Mouse (Mus musculus): ENCODE results near the gene Nit1. TPM values are rescaled to one million over a fixed set of nuclear protein-coding genes. Genes with fewer than 3 reads are reported as not detected.

Gene Nit1
- 45.9 and 49.7 TPM in 2 replicates for polyA plus RNA-seq (2016; fragmentation: Nextera tagmentation; extraction: Ambion mirVana)

DNA sequence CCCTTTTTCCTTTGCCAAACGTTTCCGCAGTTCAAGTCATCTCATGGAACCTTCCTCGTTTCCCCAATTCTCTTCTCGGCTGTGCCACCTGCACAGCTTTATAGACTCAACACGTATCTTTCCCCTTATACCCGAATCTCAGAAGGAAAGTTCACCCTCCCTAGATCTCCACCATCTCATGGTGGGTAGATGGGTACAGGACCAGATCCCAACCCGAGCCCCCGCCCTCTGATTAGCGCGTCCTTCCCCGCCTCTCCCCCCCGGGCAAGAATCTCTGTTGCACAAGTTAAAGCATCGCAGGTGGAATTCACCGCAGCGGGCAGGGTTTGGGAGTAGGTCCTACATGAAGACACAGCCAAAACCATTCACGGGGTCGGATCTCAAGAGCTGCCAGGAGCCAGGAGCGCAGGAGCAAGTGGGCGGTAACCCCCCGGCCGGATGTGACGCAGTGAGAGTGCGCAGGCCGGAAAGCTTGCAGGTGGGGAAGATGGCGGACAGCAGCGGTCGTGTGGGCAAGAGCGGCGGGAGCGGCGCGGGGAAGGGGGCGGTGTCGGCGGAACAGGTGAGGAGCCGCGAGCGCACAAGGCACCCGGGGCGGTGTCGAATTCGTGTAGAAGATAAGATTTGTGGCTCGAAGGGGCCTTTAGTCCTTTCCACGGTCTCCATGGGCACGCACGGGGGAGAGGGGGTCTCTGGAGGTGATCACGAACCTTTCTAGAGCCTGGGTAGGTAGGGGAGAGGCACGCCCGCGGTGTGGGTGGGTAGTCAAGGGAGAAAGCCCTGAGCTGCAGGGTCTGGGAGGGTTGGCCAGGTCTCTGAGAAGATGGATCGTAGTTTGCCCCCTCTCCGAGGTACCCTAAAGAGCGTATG, at the start of gene Nit1, which contains the start of gene Pfdn2:
TSS of gene Nit1 (minus strand) at position 422 of the 870 bp plus-strand sequence.
TSS of gene Pfdn2 (plus strand) at position 446 of the 870 bp plus-strand sequence.
- Histone ChIP-seq H3K9me3 (peaks cover 6% of the 10 kb centered on the region; the same call in 1 of the 2 replicates), H3K4me3 (peak within 1 kb of the TSS; percentile 91), H3K27ac (replicated peaks) (peak within 1 kb of the TSS; percentile 44), H3K9ac (replicated peaks) (peak within 1 kb of the TSS; percentile 80), H3K36me3 (peaks cover 32% of the 10 kb centered on the region), H3K4me1 (peaks cover 30% of the 10 kb centered on the region), H3K27me3 (no peaks in the 10 kb centered on the region), H3K4me2 (replicated peaks) (peak within 1 kb of the TSS; percentile 82)
- peak; percentile 96 for ATAC-seq (ENCODE audit: low FRiP score, low read depth)
- under 1% methylated on average over 49 of the region's 53 CpGs for WGBS

DNA sequence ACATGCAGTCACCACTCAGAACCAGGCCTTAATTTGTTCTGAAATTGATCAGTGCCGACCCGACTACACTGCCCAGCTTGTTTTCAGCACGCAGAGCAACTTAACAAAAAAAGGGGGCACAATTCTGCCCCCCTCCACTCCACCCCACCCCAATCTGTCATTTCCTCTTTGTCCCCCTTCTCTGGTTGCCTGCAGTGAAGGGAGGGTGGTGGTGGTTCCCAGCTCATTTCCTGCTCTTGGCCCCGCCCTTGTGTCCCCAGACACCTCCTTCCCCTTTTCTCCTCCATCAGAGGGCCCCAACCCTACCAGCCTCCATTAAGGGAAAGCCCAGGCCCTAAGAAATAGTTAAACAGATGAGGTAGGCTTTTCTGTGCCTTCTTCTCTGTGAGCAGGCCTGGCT, 44.7 kb upstream of the Nit1 start:
- no peak overlapping the region for H3K4me3 ChIP-seq
- 0 out of 2 replicates have a peak, but pooled peaks cover 8% of the 10 kb centered on the region for H3K27me3 ChIP-seq
- H3K36me3 ChIP-seq = no peaks in the 10 kb centered on the region
- 87% methylated on average over 3 of the region's 4 CpGs for WGBS
- no peaks in the 10 kb centered on the region for H3K9me3 ChIP-seq
- H3K4me2 ChIP-seq (replicated peaks) = no peak overlapping the region
- no peak overlapping the region for H3K9ac ChIP-seq (replicated peaks)
- ATAC-seq (ENCODE audit: low FRiP score, low read depth) = no peak
- H3K27ac ChIP-seq (replicated peaks) = no peak overlapping the region
- no peaks in the 10 kb centered on the region for H3K4me1 ChIP-seq

DNA sequence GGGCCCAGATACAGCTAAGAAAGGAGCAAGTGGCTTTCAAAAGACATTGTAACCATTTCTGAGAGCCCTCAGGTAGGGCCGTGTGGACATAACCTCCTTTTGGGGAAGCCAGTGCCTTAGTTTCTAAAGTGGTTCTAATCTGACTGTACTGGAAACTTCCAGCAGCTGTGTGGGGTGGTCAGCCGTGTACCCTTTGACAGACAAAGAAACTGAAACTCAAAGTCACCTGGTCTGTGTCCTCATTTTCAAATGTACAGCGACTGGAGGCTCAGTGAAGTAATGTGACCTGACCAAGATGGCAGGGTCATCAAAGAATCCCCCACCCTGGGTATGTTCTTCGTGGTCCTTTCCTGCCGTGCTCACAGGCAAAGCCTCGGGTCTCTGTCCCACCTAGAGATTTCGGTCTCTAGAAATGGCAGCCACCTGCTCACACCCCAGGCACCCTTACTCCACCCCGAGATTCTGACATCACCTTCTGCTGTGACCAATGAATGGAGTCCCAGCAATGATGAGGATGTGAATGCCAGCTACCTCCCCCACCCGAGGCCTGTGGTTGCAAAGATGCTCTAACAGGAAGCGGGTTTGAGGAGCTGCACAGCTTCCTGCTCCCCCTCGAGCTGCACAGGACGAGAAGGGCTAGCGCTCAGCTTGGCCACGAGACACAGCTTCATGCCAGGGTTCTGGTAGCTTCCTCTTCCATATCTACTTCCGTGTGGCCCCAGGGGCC, 43.1 kb upstream of the Nit1 start, which contains the start of gene Arhgap30:
TSS of gene Arhgap30 (plus strand) at position 579 of the 727 bp plus-strand sequence.
- Histone ChIP-seq H3K4me3 (no peak within 1 kb of the TSS), H3K9ac (replicated peaks) (no peak within 1 kb of the TSS), H3K27me3 (peaks cover 7% of the 10 kb centered on the region; the same call in 1 of the 2 replicates), H3K36me3 (no peaks in the 10 kb centered on the region), H3K4me1 (no peaks in the 10 kb centered on the region), H3K9me3 (no peaks in the 10 kb centered on the region), H3K4me2 (replicated peaks) (no peak within 1 kb of the TSS), H3K27ac (replicated peaks) (no peak within 1 kb of the TSS)
- ATAC-seq (ENCODE audit: low FRiP score, low read depth) = no peak
- WGBS = 87% methylated on average over 15 of the region's 15 CpGs

DNA sequence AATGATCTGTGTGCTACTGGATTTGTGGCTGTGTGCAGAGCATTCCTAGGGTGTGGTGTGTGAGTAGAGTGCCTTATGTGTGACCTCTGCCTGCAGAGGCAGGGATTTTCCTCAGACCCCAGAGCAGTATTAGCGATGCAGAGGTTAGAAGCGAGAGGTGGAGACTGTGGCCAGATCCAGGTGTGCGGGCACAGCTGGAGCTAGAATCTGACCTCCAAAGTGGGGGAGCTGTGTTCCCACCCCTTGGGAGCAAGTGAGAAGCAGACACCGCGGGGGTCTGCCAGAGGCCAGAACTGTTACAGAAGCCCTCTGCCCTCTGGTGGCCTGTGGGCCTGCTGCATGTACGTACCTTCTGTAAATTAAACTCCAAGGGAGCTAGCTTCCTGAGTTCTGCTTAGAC, 41.7 kb upstream of the Nit1 start:
- H3K4me1 ChIP-seq = no peaks in the 10 kb centered on the region
- no peak overlapping the region for H3K27ac ChIP-seq (replicated peaks)
- no peaks in the 10 kb centered on the region for H3K36me3 ChIP-seq
- no peak overlapping the region for H3K4me3 ChIP-seq
- peaks cover 11% of the 10 kb centered on the region for H3K27me3 ChIP-seq
- H3K4me2 ChIP-seq (replicated peaks) = no peak overlapping the region
- no peak for ATAC-seq (ENCODE audit: low FRiP score, low read depth)
- no peaks in the 10 kb centered on the region for H3K9me3 ChIP-seq
- 22% methylated on average over 6 of the region's 6 CpGs for WGBS
- no peak overlapping the region for H3K9ac ChIP-seq (replicated peaks)

DNA sequence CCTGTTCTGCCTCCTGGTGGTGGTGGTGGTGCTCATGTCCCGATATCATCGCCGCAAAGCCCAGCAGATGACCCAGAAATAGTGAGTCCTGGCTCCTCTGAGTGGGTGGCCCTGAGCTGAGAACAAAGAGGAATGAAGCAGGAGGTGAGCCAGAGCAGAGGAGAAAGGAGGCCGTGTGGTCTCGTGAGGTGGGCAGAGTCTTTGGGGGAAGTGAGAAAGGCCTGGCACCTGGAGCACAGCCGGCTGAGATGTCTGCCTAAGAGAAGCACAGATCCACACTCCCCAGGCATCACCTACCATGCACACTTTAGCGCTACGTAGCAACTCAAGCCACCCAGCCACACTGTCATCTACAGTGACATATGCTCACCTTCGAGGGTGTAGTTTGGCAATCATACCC, 39.7 kb upstream of the Nit1 start:
- ATAC-seq (ENCODE audit: low FRiP score, low read depth) = no peak
- H3K4me1 ChIP-seq = peaks cover 1% of the 10 kb centered on the region; the same call in 1 of the 2 replicates
- no peaks in the 10 kb centered on the region for H3K36me3 ChIP-seq
- no peak overlapping the region for H3K9ac ChIP-seq (replicated peaks)
- H3K9me3 ChIP-seq = no peaks in the 10 kb centered on the region
- no peak overlapping the region for H3K27ac ChIP-seq (replicated peaks)
- no peak overlapping the region for H3K4me2 ChIP-seq (replicated peaks)
- WGBS = 66% methylated on average over 9 of the region's 9 CpGs
- peaks cover 25% of the 10 kb centered on the region for H3K27me3 ChIP-seq
- no peak overlapping the region for H3K4me3 ChIP-seq

DNA sequence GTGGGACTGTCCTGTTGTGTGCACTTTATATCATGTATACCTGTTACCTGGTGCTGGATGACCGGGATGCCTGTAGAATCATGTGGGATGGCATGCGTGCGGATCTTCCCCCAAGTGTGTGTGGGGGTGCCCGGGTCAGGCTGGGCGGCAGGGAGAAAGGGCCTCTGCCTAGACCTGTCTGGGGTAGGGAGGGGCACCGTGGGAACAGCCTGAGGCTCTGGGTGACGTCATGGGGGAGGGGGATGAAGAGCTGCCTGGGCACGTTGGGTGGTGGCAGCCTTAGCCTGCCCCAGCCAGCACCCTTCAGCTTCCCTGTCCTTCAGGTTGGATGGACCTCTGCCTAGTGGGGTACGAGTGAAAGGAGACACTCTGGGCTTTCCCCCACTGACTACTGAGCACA, 38.9 kb upstream of the Nit1 start:
- 74% methylated on average over 9 of the region's 9 CpGs for WGBS

DNA sequence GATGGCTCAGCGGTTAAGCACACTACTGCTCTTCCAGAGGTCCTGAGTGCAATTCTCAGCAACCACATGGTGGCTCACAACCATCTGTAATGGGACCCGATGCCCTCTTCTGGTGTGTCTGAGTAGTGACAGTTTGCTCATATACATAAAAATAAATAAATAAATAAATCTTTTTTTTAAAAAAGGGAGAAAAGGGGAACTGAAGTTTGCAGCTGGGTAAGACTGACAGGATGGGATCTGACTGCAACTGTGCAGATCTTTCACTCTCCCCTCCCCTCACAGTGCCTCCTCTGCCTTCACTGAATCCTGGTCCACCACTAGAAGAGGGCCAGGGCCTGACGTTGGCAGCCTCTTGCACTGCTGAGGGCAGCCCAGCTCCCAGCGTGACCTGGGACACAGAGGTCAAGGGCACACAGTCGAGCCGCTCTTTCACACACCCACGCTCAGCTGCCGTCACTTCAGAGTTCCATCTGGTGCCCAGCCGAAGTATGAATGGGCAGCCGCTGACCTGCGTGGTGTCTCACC, 36.7 kb upstream of the Nit1 start:
- H3K4me1 ChIP-seq = peaks cover 11% of the 10 kb centered on the region
- 84% methylated on average over 11 of the region's 11 CpGs for WGBS
- H3K4me3 ChIP-seq = no peak overlapping the region
- no peak for ATAC-seq (ENCODE audit: low FRiP score, low read depth)
- H3K4me2 ChIP-seq (replicated peaks) = no peak overlapping the region
- no peak overlapping the region for H3K27ac ChIP-seq (replicated peaks)
- no peak overlapping the region for H3K9ac ChIP-seq (replicated peaks)
- H3K9me3 ChIP-seq = no peaks in the 10 kb centered on the region
- H3K27me3 ChIP-seq = peaks cover 47% of the 10 kb centered on the region
- H3K36me3 ChIP-seq = no peaks in the 10 kb centered on the region

More for the DNA sequence above, 38.9 kb upstream of the Nit1 start:
- Histone ChIP-seq H3K27ac (replicated peaks) (no peak overlapping the region), H3K9me3 (no peaks in the 10 kb centered on the region), H3K36me3 (no peaks in the 10 kb centered on the region), H3K4me1 (peaks cover 10% of the 10 kb centered on the region), H3K27me3 (peaks cover 33% of the 10 kb centered on the region), H3K9ac (replicated peaks) (no peak overlapping the region), H3K4me2 (replicated peaks) (no peak overlapping the region), H3K4me3 (no peak overlapping the region)
- ATAC-seq (ENCODE audit: low FRiP score, low read depth) = no peak

DNA sequence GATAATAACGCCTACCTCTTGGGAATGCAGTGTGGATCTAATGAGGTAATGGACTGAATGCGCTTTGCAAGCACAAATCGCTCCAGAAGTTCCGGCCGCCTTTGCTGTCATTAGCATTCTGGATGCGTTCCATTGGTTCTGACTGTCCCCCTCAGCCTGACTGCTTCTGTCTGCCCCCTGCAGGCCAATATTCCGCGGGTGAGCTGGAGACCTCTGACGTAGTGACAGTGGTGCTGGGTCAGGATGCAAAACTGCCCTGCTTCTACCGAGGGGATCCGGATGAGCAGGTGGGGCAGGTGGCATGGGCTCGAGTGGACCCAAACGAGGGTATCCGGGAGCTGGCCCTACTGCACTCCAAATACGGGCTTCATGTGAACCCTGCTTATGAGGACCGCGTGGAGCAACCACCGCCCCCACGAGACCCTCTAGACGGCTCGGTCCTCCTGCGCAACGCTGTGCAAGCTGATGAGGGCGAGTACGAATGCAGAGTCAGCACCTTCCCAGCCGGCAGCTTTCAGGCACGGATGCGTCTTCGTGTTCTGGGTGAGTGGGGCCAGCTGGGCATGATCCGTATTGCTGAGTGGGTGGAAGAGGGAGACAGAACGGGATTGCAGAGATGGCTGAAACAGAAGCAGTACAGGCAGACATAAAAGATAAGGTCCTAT, 34.6 kb upstream of the Nit1 start:
- WGBS = 2% methylated on average over 31 of the region's 31 CpGs
- peak overlapping the region; percentile 29; the same call in 1 of the 2 replicates for H3K9ac ChIP-seq (replicated peaks)

DNA sequence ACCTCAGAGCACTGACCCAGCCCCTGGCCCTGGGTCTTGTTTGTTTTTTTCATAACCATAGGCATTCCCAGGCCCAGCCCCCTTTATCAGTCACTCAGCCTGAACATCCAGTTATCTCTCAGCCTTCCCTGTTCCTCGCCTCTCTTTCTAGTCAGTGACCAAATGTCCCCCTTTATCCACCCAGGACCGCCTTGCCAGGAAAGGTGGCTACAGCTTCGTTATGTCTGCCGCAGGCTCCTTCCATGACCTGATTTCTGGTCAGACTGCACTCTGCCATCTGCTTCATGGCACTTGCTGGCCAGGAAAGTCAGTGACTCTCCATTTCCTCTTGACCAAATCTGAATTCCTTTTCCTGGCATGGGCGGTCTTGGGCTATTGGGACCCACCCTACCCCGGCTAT, 32.9 kb upstream of the Nit1 start:
- Histone ChIP-seq H3K4me2 (replicated peaks) (no peak overlapping the region), H3K9ac (replicated peaks) (no peak overlapping the region), H3K27me3 (peaks cover 39% of the 10 kb centered on the region), H3K36me3 (no peaks in the 10 kb centered on the region), H3K4me1 (peaks cover 16% of the 10 kb centered on the region), H3K27ac (replicated peaks) (no peak overlapping the region), H3K4me3 (no peak overlapping the region), H3K9me3 (no peaks in the 10 kb centered on the region)
- WGBS = 89% methylated on average over 6 of the region's 6 CpGs
- no peak for ATAC-seq (ENCODE audit: low FRiP score, low read depth)

More for the DNA sequence above, 34.6 kb upstream of the Nit1 start:
- peak overlapping the region; percentile 31 for H3K4me3 ChIP-seq
- peaks cover 11% of the 10 kb centered on the region for H3K4me1 ChIP-seq
- peaks cover 43% of the 10 kb centered on the region for H3K27me3 ChIP-seq
- H3K36me3 ChIP-seq = no peaks in the 10 kb centered on the region
- no peaks in the 10 kb centered on the region for H3K9me3 ChIP-seq
- ATAC-seq (ENCODE audit: low FRiP score, low read depth) = peak; percentile 85
- peak overlapping the region; percentile 50 for H3K4me2 ChIP-seq (replicated peaks)
- no peak overlapping the region for H3K27ac ChIP-seq (replicated peaks)

DNA sequence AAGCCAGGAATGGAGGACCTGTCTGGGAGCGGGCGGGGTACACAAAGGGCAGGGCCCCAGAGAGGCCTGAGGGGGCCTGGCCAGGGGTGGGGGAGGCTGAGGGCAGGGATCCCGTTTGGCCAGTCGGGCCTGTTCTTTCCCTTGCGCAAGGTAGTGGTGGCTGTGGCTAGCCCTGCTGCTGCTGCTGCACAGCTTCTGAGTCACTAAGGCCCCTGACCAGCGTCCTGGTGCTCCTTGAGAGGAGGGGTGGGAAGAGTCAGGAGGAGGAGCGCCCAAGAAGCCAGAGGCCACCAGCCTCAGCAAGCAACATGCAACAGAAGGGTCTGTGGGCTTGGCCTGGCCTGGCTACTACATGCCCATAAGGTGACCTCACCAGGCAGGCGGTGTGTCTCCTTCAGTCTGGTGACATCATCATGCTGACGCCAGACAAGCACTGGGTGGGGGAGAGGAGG, 30.2 kb upstream of the Nit1 start:
- ATAC-seq (ENCODE audit: low FRiP score, low read depth) = no peak
- peaks cover 37% of the 10 kb centered on the region for H3K27me3 ChIP-seq
- WGBS = 38% methylated on average over 8 of the region's 9 CpGs

DNA sequence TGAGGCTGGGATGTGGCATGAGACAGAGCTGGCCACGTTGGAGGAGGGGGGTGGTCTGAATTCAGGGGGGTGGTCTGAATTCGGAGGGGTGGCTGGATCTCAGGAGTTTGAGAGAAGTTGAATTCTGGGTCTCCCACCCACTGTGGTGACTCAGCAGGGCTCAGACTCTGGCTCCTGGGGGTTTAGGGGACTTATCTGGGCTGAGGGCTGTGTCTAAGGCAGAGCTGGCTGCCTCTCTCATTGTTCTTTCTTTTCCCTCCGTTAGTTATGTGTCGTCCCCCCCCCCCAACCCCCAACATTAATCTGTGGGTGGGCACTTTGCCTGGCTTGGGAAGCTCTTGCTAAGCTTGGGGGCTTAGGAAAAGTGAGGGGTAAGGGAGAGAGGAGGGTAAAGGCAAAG, 28.5 kb upstream of the Nit1 start:
- 0% methylated on average over 4 of the region's 4 CpGs for WGBS
- Histone ChIP-seq H3K27ac (replicated peaks) (no peak overlapping the region), H3K9me3 (no peaks in the 10 kb centered on the region), H3K36me3 (no peaks in the 10 kb centered on the region), H3K27me3 (peaks cover 32% of the 10 kb centered on the region), H3K4me1 (peaks cover 5% of the 10 kb centered on the region), H3K4me2 (replicated peaks) (no peak overlapping the region), H3K9ac (replicated peaks) (no peak overlapping the region), H3K4me3 (no peak overlapping the region)
- ATAC-seq (ENCODE audit: low FRiP score, low read depth) = no peak

More for the DNA sequence above, 30.2 kb upstream of the Nit1 start:
- peaks cover 16% of the 10 kb centered on the region for H3K4me1 ChIP-seq
- H3K9me3 ChIP-seq = no peaks in the 10 kb centered on the region
- no peaks in the 10 kb centered on the region for H3K36me3 ChIP-seq
- H3K27ac ChIP-seq (replicated peaks) = no peak overlapping the region
- H3K9ac ChIP-seq (replicated peaks) = no peak overlapping the region
- H3K4me2 ChIP-seq (replicated peaks) = no peak overlapping the region
- no peak overlapping the region for H3K4me3 ChIP-seq
